Mouse (Mus musculus): Measurements from ENCODE around the gene Pfn3. TPM values are rescaled to one million over a fixed set of nuclear protein-coding genes. Genes with fewer than 3 reads are reported as not detected.

Pfn3 gene
- not detected in 2 replicates for polyA plus RNA-seq (2015; fragmentation: Nextera tagmentation; extraction: Ambion mirVana)

- Histone ChIP-seq H3K4me2 (peak within 1 kb of the TSS; percentile 65), H3K27ac (no peak within 1 kb of the TSS), H3K9me3 (no peaks in the 10 kb centered on the region), H3K36me3 (no peaks in the 10 kb centered on the region), H3K4me3 (peak within 1 kb of the TSS; percentile 32), H3K4me1 (peaks cover 8% of the 10 kb centered on the region), H3K9ac (peak within 1 kb of the TSS; percentile 28; the same call in 1 of the 2 replicates), H3K27me3 (peaks cover 25% of the 10 kb centered on the region)
- WGBS = 7% methylated on average over 41 of the region's 41 CpGs
- ATAC-seq (ENCODE audit: borderline replicate concordance, extremely low read depth, low FRiP score, low TSS enrichment) = peak; percentile 37; the same call in 1 of the 2 replicates
Measured at GRCm38 (mm10) chr13:55414743-55415380, at the start of gene Pfn3. Gene Pfn3, minus strand, starts transcription at chr13:55415232.

- peak within 1 kb of the TSS; percentile 58 for H3K9ac ChIP-seq
- H3K27me3 ChIP-seq = peaks cover 8% of the 10 kb centered on the region; the same call in 1 of the 2 replicates
- 0% methylated on average over 49 of the region's 84 CpGs for WGBS
- ATAC-seq (ENCODE audit: borderline replicate concordance, extremely low read depth, low FRiP score, low TSS enrichment) = peak; percentile 29
- H3K4me3 ChIP-seq = peak within 1 kb of the TSS; percentile 58
- peaks cover 11% of the 10 kb centered on the region for H3K36me3 ChIP-seq
- no peaks in the 10 kb centered on the region for H3K9me3 ChIP-seq
- H3K27ac ChIP-seq = no peak within 1 kb of the TSS
- peak within 1 kb of the TSS; percentile 94 for H3K4me2 ChIP-seq
- H3K4me1 ChIP-seq = peaks cover 19% of the 10 kb centered on the region
Measured at GRCm38 (mm10) chr13:55464027-55464884, 49.2 kb upstream of the Pfn3 start, which contains the start of gene Prr7. Gene Prr7, plus strand, starts transcription at chr13:55464267.

GRCm38 (mm10) chr13:55463399-55464026 is 48.5 kb upstream of the Pfn3 start:
- Histone ChIP-seq H3K9me3 (no peaks in the 10 kb centered on the region), H3K36me3 (peaks cover 19% of the 10 kb centered on the region), H3K27ac (no peak overlapping the region), H3K4me2 (peak overlapping the region; percentile 94), H3K27me3 (peaks cover 8% of the 10 kb centered on the region; the same call in 1 of the 2 replicates), H3K4me3 (peak overlapping the region; percentile 58), H3K4me1 (peaks cover 19% of the 10 kb centered on the region), H3K9ac (peak overlapping the region; percentile 58)
- WGBS = 9% methylated on average over 14 of the region's 14 CpGs
- no peak for ATAC-seq (ENCODE audit: borderline replicate concordance, extremely low read depth, low FRiP score, low TSS enrichment)

GRCm38 (mm10) chr13:55462965-55463364 is 47.9 kb upstream of the Pfn3 start:
- WGBS = 53% methylated on average over 2 of the region's 2 CpGs
- ATAC-seq (ENCODE audit: borderline replicate concordance, extremely low read depth, low FRiP score, low TSS enrichment) = no peak
- Histone ChIP-seq H3K27ac (no peak overlapping the region), H3K9me3 (no peaks in the 10 kb centered on the region), H3K4me2 (no peak overlapping the region), H3K4me3 (no peak overlapping the region), H3K4me1 (peaks cover 19% of the 10 kb centered on the region), H3K27me3 (peaks cover 8% of the 10 kb centered on the region; the same call in 1 of the 2 replicates), H3K36me3 (peaks cover 23% of the 10 kb centered on the region), H3K9ac (no peak overlapping the region)

- H3K27me3 ChIP-seq = no peaks in the 10 kb centered on the region
- no peak for ATAC-seq (ENCODE audit: borderline replicate concordance, extremely low read depth, low FRiP score, low TSS enrichment)
- no peak overlapping the region for H3K9ac ChIP-seq
- no peaks in the 10 kb centered on the region for H3K9me3 ChIP-seq
- peaks cover 60% of the 10 kb centered on the region for H3K36me3 ChIP-seq
- WGBS = 87% methylated on average over 16 of the region's 16 CpGs
- no peak overlapping the region for H3K4me3 ChIP-seq
- no peak overlapping the region for H3K4me2 ChIP-seq
- no peak overlapping the region for H3K27ac ChIP-seq
- H3K4me1 ChIP-seq = peaks cover 5% of the 10 kb centered on the region
Measured at GRCm38 (mm10) chr13:55451785-55452549, 36.9 kb upstream of the Pfn3 start.

DNA sequence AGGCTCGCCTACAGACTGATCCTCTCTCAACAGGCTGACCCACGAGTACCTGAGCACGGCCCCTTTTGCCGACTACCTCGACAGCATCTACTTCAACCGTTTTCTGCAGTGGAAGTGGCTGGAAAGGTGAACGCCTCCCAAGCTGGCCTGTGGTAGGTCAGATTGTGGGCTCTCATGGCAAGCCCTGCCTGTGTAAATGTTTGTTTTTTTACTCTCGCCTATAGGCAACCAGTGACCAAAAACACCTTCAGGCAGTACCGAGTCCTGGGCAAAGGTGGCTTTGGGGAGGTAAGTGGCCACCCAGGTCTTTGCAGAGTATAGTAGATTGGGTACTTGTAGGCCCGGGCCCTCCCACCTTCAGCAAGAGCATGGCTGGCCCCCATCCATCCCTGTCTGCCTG is 36.3 kb upstream of the Pfn3 start:
- 83% methylated on average over 10 of the region's 10 CpGs for WGBS
- H3K27me3 ChIP-seq = no peaks in the 10 kb centered on the region
- H3K9me3 ChIP-seq = no peaks in the 10 kb centered on the region
- H3K9ac ChIP-seq = no peak overlapping the region
- peaks cover 60% of the 10 kb centered on the region for H3K36me3 ChIP-seq
- H3K4me3 ChIP-seq = no peak overlapping the region
- no peak overlapping the region for H3K27ac ChIP-seq
- H3K4me2 ChIP-seq = no peak overlapping the region
- H3K4me1 ChIP-seq = peaks cover 12% of the 10 kb centered on the region
- ATAC-seq (ENCODE audit: borderline replicate concordance, extremely low read depth, low FRiP score, low TSS enrichment) = no peak

DNA sequence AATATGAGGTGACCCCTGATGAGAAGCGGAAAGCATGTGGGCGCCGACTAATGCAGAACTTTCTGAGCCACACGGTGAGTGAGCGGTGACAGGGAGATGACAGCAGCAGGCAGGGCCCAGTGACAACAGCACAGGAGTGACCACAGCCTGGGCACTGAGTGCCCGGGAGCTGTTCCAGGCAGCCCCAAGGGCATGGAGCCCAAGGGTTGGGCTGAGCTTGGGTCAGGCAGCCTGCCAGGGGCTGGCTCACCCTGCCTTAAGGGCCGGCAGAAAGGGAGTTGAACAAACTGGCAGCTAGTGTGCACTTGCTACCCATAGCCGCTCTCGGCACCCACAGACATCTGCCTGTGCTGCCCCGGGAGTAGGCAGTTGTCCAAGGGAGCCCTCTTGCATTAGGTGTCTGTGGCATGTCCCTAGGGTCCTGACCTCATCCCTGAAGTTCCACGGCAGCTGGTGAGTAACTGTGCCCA is 35.5 kb upstream of the Pfn3 start:
- Histone ChIP-seq H3K27ac (no peak overlapping the region), H3K4me1 (peaks cover 17% of the 10 kb centered on the region), H3K9ac (no peak overlapping the region), H3K4me2 (no peak overlapping the region), H3K36me3 (peaks cover 58% of the 10 kb centered on the region), H3K9me3 (no peaks in the 10 kb centered on the region), H3K27me3 (no peaks in the 10 kb centered on the region), H3K4me3 (no peak overlapping the region)
- 77% methylated on average over 11 of the region's 11 CpGs for WGBS
- ATAC-seq (ENCODE audit: borderline replicate concordance, extremely low read depth, low FRiP score, low TSS enrichment) = no peak

GRCm38 (mm10) chr13:55449679-55450441 is 34.8 kb upstream of the Pfn3 start:
- no peak for ATAC-seq (ENCODE audit: borderline replicate concordance, extremely low read depth, low FRiP score, low TSS enrichment)
- 89% methylated on average over 17 of the region's 17 CpGs for WGBS
- no peaks in the 10 kb centered on the region for H3K27me3 ChIP-seq
- peaks cover 17% of the 10 kb centered on the region for H3K4me1 ChIP-seq
- no peak overlapping the region for H3K9ac ChIP-seq
- no peak overlapping the region for H3K4me3 ChIP-seq
- H3K27ac ChIP-seq = no peak overlapping the region
- no peaks in the 10 kb centered on the region for H3K9me3 ChIP-seq
- H3K4me2 ChIP-seq = no peak overlapping the region
- H3K36me3 ChIP-seq = peaks cover 51% of the 10 kb centered on the region

- Histone ChIP-seq H3K4me3 (no peak overlapping the region), H3K9me3 (no peaks in the 10 kb centered on the region), H3K27ac (no peak overlapping the region), H3K27me3 (no peaks in the 10 kb centered on the region), H3K4me2 (no peak overlapping the region), H3K4me1 (peaks cover 17% of the 10 kb centered on the region), H3K9ac (no peak overlapping the region), H3K36me3 (peaks cover 46% of the 10 kb centered on the region)
- 92% methylated on average over 9 of the region's 9 CpGs for WGBS
- no peak for ATAC-seq (ENCODE audit: borderline replicate concordance, extremely low read depth, low FRiP score, low TSS enrichment)
Measured at GRCm38 (mm10) chr13:55449205-55449604, 34.2 kb upstream of the Pfn3 start.

DNA sequence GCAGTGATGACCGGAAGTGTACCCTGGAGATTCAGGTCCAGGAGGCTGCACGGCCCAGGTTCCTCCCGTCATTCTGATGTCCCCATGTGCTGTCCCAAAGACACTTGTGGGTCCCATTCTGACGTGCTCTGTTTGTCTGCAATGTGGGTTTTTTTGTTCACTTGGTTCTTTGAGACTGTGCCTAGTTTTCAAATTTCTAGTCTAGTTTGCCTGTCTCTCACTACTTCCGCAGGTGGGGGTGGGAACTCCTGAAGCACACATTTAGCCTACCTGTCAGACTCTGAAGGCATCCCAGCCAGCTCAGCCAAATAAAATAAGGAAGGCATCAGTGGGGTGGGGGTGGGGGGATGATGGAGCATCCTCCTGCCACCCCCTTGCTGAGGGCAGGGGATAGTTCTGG is 33.1 kb upstream of the Pfn3 start:
- WGBS = 87% methylated on average over 5 of the region's 5 CpGs
- H3K9me3 ChIP-seq = no peaks in the 10 kb centered on the region
- H3K9ac ChIP-seq = no peak overlapping the region
- H3K27ac ChIP-seq = no peak overlapping the region
- no peak for ATAC-seq (ENCODE audit: borderline replicate concordance, extremely low read depth, low FRiP score, low TSS enrichment)
- H3K4me2 ChIP-seq = no peak overlapping the region
- peaks cover 36% of the 10 kb centered on the region for H3K36me3 ChIP-seq
- peaks cover 23% of the 10 kb centered on the region for H3K4me1 ChIP-seq
- no peak overlapping the region for H3K4me3 ChIP-seq
- H3K27me3 ChIP-seq = no peaks in the 10 kb centered on the region
